In genomic region chr4:155490456-155490855, GRCm38 (mm10) we compare ENCODE assay signal across 8 mouse cellular contexts. TPM values are rescaled to one million over a fixed set of nuclear protein-coding genes. Genes with fewer than 3 reads are reported as not detected.
A peak's percentile ranks its signal among the peaks of the same experiment; 100 is the strongest.
DNase-seq lines count a peak whose midpoint lies in the region; ATAC-seq and TF ChIP-seq lines count a peak whose summit lies in the region.

No protein-coding gene starts in this region.

- H3K9me3 ChIP-seq in ES-E14 (ENCODE audit: control insufficient read depth, insufficient read depth, low read depth, low read length): no peaks in the 10 kb centered on the region
- no peaks in the 10 kb centered on the region for H3K9me3 ChIP-seq in heart, postnatal 0 days (replicated peaks; ENCODE audit: control insufficient read depth, low read length)
- no peaks in the 10 kb centered on the region for H3K9me3 ChIP-seq in lung, embryonic 16.5 days (ENCODE audit: control insufficient read depth, low read length)

- peak overlapping the region; percentile 93; the same call in 1 of the 2 replicates for H3K9ac ChIP-seq in ES-E14 (ENCODE audit: insufficient read depth, low read depth, low read length, poor library complexity, severe bottlenecking)
- peak overlapping the region; percentile 97 for H3K9ac ChIP-seq in heart, postnatal 0 days (replicated peaks; ENCODE audit: low read depth, low read length)
- H3K9ac ChIP-seq in lung, embryonic 16.5 days (ENCODE audit: low read length): peak overlapping the region; percentile 100

- H3K4me1 ChIP-seq in ES-E14 (ENCODE audit: control insufficient read depth in 2 of 2, insufficient read depth in 2 of 2, low read length in 2 of 2, poor library complexity in 1 of 2): peaks cover 0 to 17% of the 10 kb centered on the region in 2 experiments; a peak in 2 of 4 replicates
- peaks cover 60% of the 10 kb centered on the region for H3K4me1 ChIP-seq in heart, postnatal 0 days (ENCODE audit: control insufficient read depth, insufficient read depth)
- H3K4me1 ChIP-seq in lung, embryonic 16.5 days (replicated peaks; ENCODE audit: control insufficient read depth, insufficient read depth, low read length): peaks cover 59% of the 10 kb centered on the region

- no peak for TF ChIP-seq CTCF in heart, postnatal 0 days (IDR thresholded peaks at IDR 0.05; ENCODE audit: low read depth)

- no peak for ATAC-seq in heart, postnatal 0 days (ENCODE audit: insufficient read depth, low read depth)
- no peak for ATAC-seq in lung, embryonic 16.5 days (ENCODE audit: low read depth)
- ATAC-seq in CD4-positive, CD25-positive, alpha-beta regulatory T cell, adult 4 months: no peak

- TF ChIP-seq EP300 in heart, postnatal 0 days (IDR thresholded peaks at IDR 0.05; ENCODE audit: low read depth): no peak

- no peak overlapping the region for H3K27ac ChIP-seq in ES-E14 (ENCODE audit: insufficient read depth, low read depth, low read length, poor library complexity, severe bottlenecking)
- H3K27ac ChIP-seq in heart, postnatal 0 days (ENCODE audit: low read depth): peak overlapping the region; percentile 93
- peak overlapping the region; percentile 86 for H3K27ac ChIP-seq in lung, embryonic 16.5 days (ENCODE audit: low read length)

- H3K36me3 ChIP-seq in ES-E14 (ENCODE audit: control insufficient read depth, insufficient read depth, low read length, poor library complexity, severe bottlenecking): no peaks in the 10 kb centered on the region
- no peaks in the 10 kb centered on the region for H3K36me3 ChIP-seq in heart, postnatal 0 days (replicated peaks; ENCODE audit: control insufficient read depth, insufficient read depth, low read length)
- no peaks in the 10 kb centered on the region for H3K36me3 ChIP-seq in lung, embryonic 16.5 days (ENCODE audit: control insufficient read depth, insufficient read depth, low read length)

- 26% methylated on average over 5 of the region's 5 CpGs for WGBS in heart, postnatal 0 days
- WGBS in lung, embryonic 16.5 days: 25% methylated on average over 5 of the region's 5 CpGs

- H3K27me3 ChIP-seq in heart, postnatal 0 days (ENCODE audit: control insufficient read depth, insufficient read depth, low read length): no peaks in the 10 kb centered on the region
- no peaks in the 10 kb centered on the region for H3K27me3 ChIP-seq in lung, embryonic 16.5 days (ENCODE audit: control insufficient read depth, insufficient read depth, low read depth, low read length)

- DNase-seq in cerebellum, adult 9-11 months: peak; percentile 60
- DNase-seq in cerebellum, adult 9-10 months: no peak
- DNase-seq in ES-E14 (ENCODE audit: low read depth, low spot score): no peak
- DNase-seq in heart, postnatal 0 days (ENCODE audit: low spot score): no peak
- no peak for DNase-seq in spleen, adult 12 weeks (ENCODE audit: low spot score)
- DNase-seq in frontal cortex, adult 2 months (ENCODE audit: extremely low spot score in 1 of 2, low spot score in 1 of 2): no peak

- in situ Hi-C loops in ES-E14 (cut with MboI; ENCODE audit: low sequenced_read_pairs in 2 of 2, unreplicated experiment in 2 of 2): no loop called here

- H3K4me3 ChIP-seq in ES-E14 (ENCODE audit: insufficient read depth in 1 of 2, low read depth in 1 of 2, low read length in 2 of 2, poor library complexity in 1 of 2, severe bottlenecking in 1 of 2): peak overlapping the region; percentile 71 to 85
- H3K4me3 ChIP-seq in heart, postnatal 0 days (ENCODE audit: low read depth, low read length): peak overlapping the region; percentile 97
- H3K4me3 ChIP-seq in lung, embryonic 16.5 days (ENCODE audit: low read length): peak overlapping the region; percentile 92

- peak overlapping the region; percentile 93 for H3K4me2 ChIP-seq in heart, postnatal 0 days (ENCODE audit: low read depth, low read length)
- peak overlapping the region; percentile 82 for H3K4me2 ChIP-seq in lung, embryonic 16.5 days (ENCODE audit: low read depth, low read length)

TF ChIP-seq in ES-E14, 5 proteins besides CTCF, POLR2A, EP300 and RAD21:
- TF ChIP-seq ZNF384 (IDR thresholded peaks at IDR 0.05; ENCODE audit: low read depth, low read length) (no peak), ZC3H11A (IDR thresholded peaks at IDR 0.05; ENCODE audit: borderline replicate concordance, low read depth, low read length) (no peak), HCFC1 (IDR thresholded peaks at IDR 0.05; ENCODE audit: borderline replicate concordance, insufficient read depth, low read length) (no peak), MAFK (IDR thresholded peaks at IDR 0.05; ENCODE audit: insufficient read depth, low read depth, low read length) (no peak), CHD2 (IDR thresholded peaks at IDR 0.05; ENCODE audit: low read depth, low read length) (no peak)

RNA-seq across cellular contexts. Expression of gene Gnb1, which starts 0.7 kb away (rescaled TPM):
- total RNA-seq in ES-E14 (2012; rRNA removed): 134 and 156 TPM in 2 replicates
- 158 and 184 TPM in 2 replicates for total RNA-seq in heart, postnatal 0 days (2014; rRNA removed; ENCODE audit: low replicate concordance)
- polyA plus RNA-seq in heart, postnatal 0 days (2015; fragmentation: Nextera tagmentation; extraction: Ambion mirVana): 249 and 255 TPM in 2 replicates
- 389 and 455 TPM in 2 replicates for polyA plus RNA-seq in lung, embryonic 16.5 days (2015; fragmentation: Nextera tagmentation; extraction: Ambion mirVana)
- polyA plus RNA-seq in frontal cortex, adult 2 months (2012; rRNA removed): 693 and 705 TPM in 2 replicates
- 100 to 1,000 TPM; 291 TPM for polyA plus RNA-seq in CD4-positive, CD25-positive, alpha-beta regulatory T cell, adult 4 months (2017; shearing (Covaris generic))

RNA-seq across cellular contexts. Expression of gene Tmem52, which starts 21.5 kb away (rescaled TPM):
- total RNA-seq in ES-E14 (2012; rRNA removed): 0.58 and 0.67 TPM in 2 replicates
- not detected in 2 replicates for total RNA-seq in heart, postnatal 0 days (2014; rRNA removed; ENCODE audit: low replicate concordance)
- 0.12 TPM in 1 of 2 replicates, not detected in the other for polyA plus RNA-seq in heart, postnatal 0 days (2015; fragmentation: Nextera tagmentation; extraction: Ambion mirVana)
- polyA plus RNA-seq in lung, embryonic 16.5 days (2015; fragmentation: Nextera tagmentation; extraction: Ambion mirVana): 0.40 and 0.72 TPM in 2 replicates
- polyA plus RNA-seq in frontal cortex, adult 2 months (2012; rRNA removed): 1.0 and 1.2 TPM in 2 replicates
- not detected for polyA plus RNA-seq in CD4-positive, CD25-positive, alpha-beta regulatory T cell, adult 4 months (2017; shearing (Covaris generic))
